Mouse (Mus musculus) liver, postnatal 0 days (tissue): ENCODE data around the gene Lifr.

ENCODE experiments used
- CTCF ChIP-seq: sonication (generic); IDR thresholded peaks from 2 replicates; pipeline ENCODE4 v1.5.1; 2016; ENCODE audit warnings: antibody characterized with exemption, low read depth
- EP300 ChIP-seq: IDR thresholded peaks from 2 replicates; pipeline ENCODE4 v1.6.1; 2016; ENCODE audit warnings: antibody characterized with exemption, low read depth, mild to moderate bottlenecking

GRCm38 (mm10) chr15:7132741-7133140, 42.3 kb downstream of the Lifr start:
- peak; percentile 56 for TF ChIP-seq CTCF
- no peak for TF ChIP-seq EP300
